ENCODE assay signal across 11 mouse cellular contexts in genomic region chr10:84143674-84144343, GRCm38 (mm10).
DNase-seq lines count a peak whose midpoint lies in the region; ATAC-seq and TF ChIP-seq lines count a peak whose summit lies in the region.
"Had no signal": no experiment of that assay in that cellular context is flagged by ENCODE, and none has a peak within 500 bp of the region (broad histone marks: within the 10 kb centered on the region; RNA-seq: fewer than 3 reads in every experiment).

No protein-coding gene starts in this region.

- H3K9ac ChIP-seq in heart, adult 2 months (ENCODE audit: low read depth, low read length): no peak overlapping the region
- H3K9ac ChIP-seq in heart, embryonic 11.5 days (ENCODE audit: low read depth, low read length): no peak overlapping the region
- H3K9ac ChIP-seq: hindbrain, embryonic 12.5 days had no signal

- H3K36me3 ChIP-seq in heart, adult 2 months (ENCODE audit: control insufficient read depth, insufficient read depth, low read length): peaks cover 6% of the 10 kb centered on the region
- H3K36me3 ChIP-seq in heart, embryonic 11.5 days (ENCODE audit: control insufficient read depth, insufficient read depth, low read length): no peaks in the 10 kb centered on the region
- H3K36me3 ChIP-seq: hindbrain, embryonic 12.5 days had no signal

- H3K4me1 ChIP-seq in heart, adult 2 months (ENCODE audit: control insufficient read depth, insufficient read depth, low read length): peaks cover 12% of the 10 kb centered on the region
- peaks cover 3% of the 10 kb centered on the region; the same call in 1 of the 2 replicates for H3K4me1 ChIP-seq in heart, embryonic 11.5 days (ENCODE audit: control insufficient read depth, insufficient read depth, low read length)

- intact Hi-C loops in heart, adult 2 months (cut with DNase I): no loop called here
- intact Hi-C loops in heart, postnatal 14 days (cut with DNase I): no loop called here

- TF ChIP-seq CTCF in heart, adult 2 months (IDR thresholded peaks at IDR 0.05): no peak

- WGBS in heart, adult 2 months: 24% methylated on average over 5 of the region's 5 CpGs
- 50% methylated on average over 5 of the region's 5 CpGs for WGBS in heart, embryonic 11.5 days (ENCODE audit: insufficient replicate concordance)

- H3K4me3 ChIP-seq in heart, adult 2 months: no peak overlapping the region
- no peak overlapping the region for H3K4me3 ChIP-seq in heart, embryonic 11.5 days (ENCODE audit: low read depth, low read length)
- H3K4me3 ChIP-seq: erythroblast, embryonic 14.5 days; hindbrain, embryonic 12.5 days had no signal

- H3K27me3 ChIP-seq in heart, adult 2 months (ENCODE audit: control insufficient read depth, insufficient read depth, low read length): no peaks in the 10 kb centered on the region
- H3K27me3 ChIP-seq in heart, embryonic 11.5 days (ENCODE audit: control insufficient read depth, insufficient read depth, low read length): no peaks in the 10 kb centered on the region
- H3K27me3 ChIP-seq: hindbrain, embryonic 12.5 days had no signal

- no peak for ATAC-seq in heart, embryonic 11.5 days (replicated peaks; ENCODE audit: insufficient number of reproducible peaks, low FRiP score, low TSS enrichment)

- peak; percentile 34 to 60 for DNase-seq in heart, adult 2 months
- peak; percentile 56 for DNase-seq in embryo, embryonic 11 days
- peak; percentile 11 to 19 for DNase-seq in heart, postnatal 14 days
- peak; percentile 44 to 83 for DNase-seq in lung, postnatal 4 days
- no peak for DNase-seq in urinary bladder, postnatal 10 days (ENCODE audit: low spot score)
- DNase-seq in Muller cell, postnatal 12 days (ENCODE audit: inconsistent ontology term): no peak
- DNase-seq in urinary bladder, adult 18-20 months (ENCODE audit: low spot score in 2 of 2): no peak
- DNase-seq: adrenal gland, postnatal 14 days had no signal

- no peak overlapping the region for H3K4me2 ChIP-seq in heart, embryonic 11.5 days
- H3K4me2 ChIP-seq: hindbrain, embryonic 12.5 days had no signal

- H3K9me3 ChIP-seq in heart, embryonic 11.5 days (replicated peaks; ENCODE audit: control insufficient read depth, low read length): no peaks in the 10 kb centered on the region
- H3K9me3 ChIP-seq: hindbrain, embryonic 12.5 days had no signal

- H3K79me2 ChIP-seq in heart, adult 2 months (replicated peaks; ENCODE audit: control insufficient read depth, insufficient read depth, low read length): no peaks in the 10 kb centered on the region

- peak overlapping the region; percentile 23; the same call in 1 of the 2 replicates for H3K27ac ChIP-seq in heart, adult 2 months
- H3K27ac ChIP-seq in heart, embryonic 11.5 days (ENCODE audit: low read depth, low read length): no peak overlapping the region
- H3K27ac ChIP-seq: hindbrain, embryonic 12.5 days had no signal

- TF ChIP-seq POLR2A in heart, adult 2 months (IDR thresholded peaks at IDR 0.05; ENCODE audit: insufficient read depth, low read depth, low read length): no peak

- no peak for TF ChIP-seq EP300 in heart, adult 2 months (IDR thresholded peaks at IDR 0.05; ENCODE audit: insufficient read depth, low read depth, low read length)

Comparison
In these comparisons a context has a peak if more than half of its experiments do, and no peak if none do; other contexts are left out.
1. DNase-seq: peak in heart, adult 2 months (2 of 2), embryo, embryonic 11 days (single experiment), heart, postnatal 14 days (2 of 2) and lung, postnatal 4 days (2 of 2); none in urinary bladder, postnatal 10 days (single experiment), Muller cell, postnatal 12 days (single experiment) and urinary bladder, adult 18-20 months (0 of 2).